Mouse (Mus musculus) urinary bladder, adult 2 months (tissue): ENCODE data around the gene Hira. TPM values are rescaled to one million over a fixed set of nuclear protein-coding genes. Genes with fewer than 3 reads are reported as not detected.
"Not testable (repeated sequence)": the region's sequence is repeated elsewhere in the genome, so short reads cannot be mapped to it uniquely, and the experiment has no call there.

ENCODE experiments used
- DNase-seq: peaks from one replicate; pipeline ENCODE4 v3.0.0; 2022; ENCODE audit warnings: low spot score
- polyA plus RNA-seq: library from polyadenylated mRNA; depleted of rRNA; stranded (reverse); fragments of >200 nt; gene quantifications from 2 replicates; pipeline ENCODE4 v1.2.3, GENCODE M21; 2012

The Hira gene
- polyA plus RNA-seq, 1 experiment, result 36.8 TPM

- DNase-seq, result no peak
Observed at GRCm38 (mm10) chr16:18921771-18922170, 44.9 kb downstream of the Hira start.

- no peak for DNase-seq
Observed at GRCm38 (mm10) chr16:18927963-18928362, 51.1 kb downstream of the Hira start.

GRCm38 (mm10) chr16:18938321-18939082 is 61.7 kb downstream of the Hira start:
- DNase-seq, result no peak

GRCm38 (mm10) chr16:18943906-18944305 is 67.1 kb downstream of the Hira start:
- DNase-seq, result no peak

- DNase-seq, result no peak
Observed at GRCm38 (mm10) chr16:18948941-18949340, 72.1 kb downstream of the Hira start.

- DNase-seq, result no peak
Observed at GRCm38 (mm10) chr16:18950351-18950750, 73.5 kb downstream of the Hira start.

- DNase-seq, result no peak
Observed at GRCm38 (mm10) chr16:18952813-18953212, 76.0 kb downstream of the Hira start.

GRCm38 (mm10) chr16:18955070-18955469 is 78.2 kb downstream of the Hira start:
- DNase-seq, result no peak

GRCm38 (mm10) chr16:18963486-18963885 is 86.6 kb downstream of the Hira start:
- no peak for DNase-seq

GRCm38 (mm10) chr16:18969420-18970128 is 92.7 kb downstream of the Hira start:
- DNase-seq, result no peak

- DNase-seq, result no peak
Observed at GRCm38 (mm10) chr16:18970837-18971236, 94.0 kb downstream of the Hira start.

- DNase-seq, result not testable (repeated sequence)
Observed at GRCm38 (mm10) chr16:18975665-18976064, 98.8 kb downstream of the Hira start.

GRCm38 (mm10) chr16:18976315-18976714 is 99.5 kb downstream of the Hira start:
- no peak for DNase-seq

- DNase-seq, result no peak
Observed at GRCm38 (mm10) chr16:18986381-18986780, 109.5 kb downstream of the Hira start.

GRCm38 (mm10) chr16:18986860-18987259 is 110.0 kb downstream of the Hira start:
- no peak for DNase-seq

- DNase-seq, result not testable (repeated sequence)
Observed at GRCm38 (mm10) chr16:19002610-19003389, 126.0 kb downstream of the Hira start.

GRCm38 (mm10) chr16:19003757-19004156 is 126.9 kb downstream of the Hira start:
- no peak for DNase-seq

GRCm38 (mm10) chr16:19005298-19005697 is 128.5 kb downstream of the Hira start:
- DNase-seq, result no peak

GRCm38 (mm10) chr16:19006715-19007114 is 129.9 kb downstream of the Hira start:
- DNase-seq, result no peak

GRCm38 (mm10) chr16:19007186-19007591 is 130.4 kb downstream of the Hira start:
- DNase-seq, result not testable (repeated sequence)

GRCm38 (mm10) chr16:19010710-19011109 is 133.9 kb downstream of the Hira start:
- DNase-seq, result no peak

- no peak for DNase-seq
Observed at GRCm38 (mm10) chr16:19013550-19013949, 136.7 kb downstream of the Hira start.
